Mouse (Mus musculus) gastrocnemius, postnatal 10 days (tissue): ENCODE data around the gene Zfp94. TPM values are rescaled to one million over a fixed set of nuclear protein-coding genes. Genes with fewer than 3 reads are reported as not detected.

ENCODE experiments used
- DNase-seq: peaks from one replicate; pipeline ENCODE4 v3.0.0; 2021; ENCODE audit warnings: mixed read lengths
- microRNA-seq, 2 experiments: library from miRNA; unstranded; fragments of <30 nt; microRNA quantifications; one replicate each; pipeline ENCODE4 v1.2.0; 2021
- total RNA-seq, 2 experiments: library from RNA; stranded (reverse); gene quantifications; 2 replicates each; pipeline ENCODE4 v1.2.3; 2021

The Zfp94 gene
- total RNA-seq, 2 experiments from 2014 or later, result 2.1 to 4.0 TPM

DNA sequence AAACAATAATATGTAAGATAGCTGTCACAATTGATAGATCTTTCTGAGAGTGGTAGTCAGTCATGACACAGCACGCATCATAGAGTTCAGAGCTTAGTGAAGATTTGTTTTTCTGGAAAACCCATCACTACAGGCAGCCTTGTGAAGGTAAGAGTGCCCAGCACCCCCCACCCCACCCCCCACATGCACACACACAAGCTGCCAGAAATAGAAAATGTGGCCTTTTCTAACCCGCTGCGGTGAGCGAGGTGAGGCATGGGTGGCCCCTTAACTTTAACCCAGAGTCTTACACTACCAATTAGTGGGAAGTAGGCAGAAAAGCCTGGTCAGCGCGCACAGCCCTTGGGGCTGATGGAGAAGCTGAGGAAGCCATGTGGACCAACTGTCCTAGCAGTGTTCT is 45.3 kb downstream of the Zfp94 start:
- DNase-seq, result no peak

DNA sequence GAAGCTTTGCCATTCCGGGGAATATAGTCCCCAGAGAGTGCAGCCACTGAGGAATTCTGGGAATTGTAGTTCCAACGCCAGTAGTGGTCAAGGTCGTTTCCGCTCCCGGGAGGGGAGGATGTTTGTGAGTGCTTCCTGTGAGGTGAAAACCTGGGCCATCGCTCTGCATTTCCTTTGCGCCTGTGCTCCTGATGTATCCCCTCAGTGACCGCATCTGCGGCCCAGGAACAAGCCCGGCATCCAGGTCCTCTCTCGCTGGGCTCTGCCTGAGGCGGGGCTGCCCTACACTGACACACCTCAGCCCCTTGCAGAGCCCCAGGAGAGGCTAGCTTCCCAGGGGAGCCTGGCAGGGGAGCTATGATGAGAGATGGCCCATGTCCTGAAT is 46.2 kb downstream of the Zfp94 start, which contains the start of gene Zfp93:
Zfp93 (plus strand) TSS at position 133 of the 385 bp plus-strand sequence.
- DNase-seq, result peak; percentile 44

DNA sequence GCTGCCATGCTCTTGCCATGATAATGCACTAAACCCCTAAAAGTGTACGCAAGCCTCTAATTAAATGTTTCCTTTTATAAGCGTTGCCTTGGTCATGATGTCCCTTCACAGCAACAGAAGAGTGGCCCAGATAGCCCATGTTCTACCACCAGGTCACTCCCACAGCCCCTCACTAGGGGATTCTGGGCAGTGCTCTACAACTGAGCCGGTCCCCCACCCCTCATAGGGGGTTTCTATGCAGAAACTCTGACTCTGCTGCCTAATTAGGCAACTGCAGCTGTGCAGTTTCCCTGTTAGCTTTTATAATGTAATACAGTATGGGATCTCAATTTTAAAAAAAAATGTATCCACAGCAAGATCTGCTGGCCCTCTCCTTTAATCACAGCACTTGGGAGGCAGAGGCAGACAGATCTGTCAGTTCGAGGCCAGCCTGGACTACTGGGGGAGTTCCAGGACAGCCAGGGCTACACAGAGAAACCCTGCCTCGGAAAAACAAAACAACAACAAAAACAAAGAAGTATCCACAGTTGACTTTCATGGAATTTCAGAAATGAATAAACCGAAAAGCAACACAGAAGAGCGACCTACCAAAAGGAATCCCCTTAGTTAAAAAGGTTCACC is 46.7 kb downstream of the Zfp94 start:
- DNase-seq, result no peak

- DNase-seq, result no peak
Measured at GRCm38 (mm10) chr7:24269256-24269655, 47.2 kb downstream of the Zfp94 start.

GRCm38 (mm10) chr7:24268176-24269155 is 48.0 kb downstream of the Zfp94 start:
- no peak for DNase-seq

- no peak for DNase-seq
Measured at GRCm38 (mm10) chr7:24260000-24260312, 56.5 kb downstream of the Zfp94 start.

GRCm38 (mm10) chr7:24259306-24259999 is 57.0 kb downstream of the Zfp94 start:
- no peak for DNase-seq

GRCm38 (mm10) chr7:24254633-24255474 is 61.6 kb downstream of the Zfp94 start, which contains the start of gene Zfp108:
Zfp108 (plus strand) TSS chr7:24254794.
- peak; percentile 65 for DNase-seq

DNA sequence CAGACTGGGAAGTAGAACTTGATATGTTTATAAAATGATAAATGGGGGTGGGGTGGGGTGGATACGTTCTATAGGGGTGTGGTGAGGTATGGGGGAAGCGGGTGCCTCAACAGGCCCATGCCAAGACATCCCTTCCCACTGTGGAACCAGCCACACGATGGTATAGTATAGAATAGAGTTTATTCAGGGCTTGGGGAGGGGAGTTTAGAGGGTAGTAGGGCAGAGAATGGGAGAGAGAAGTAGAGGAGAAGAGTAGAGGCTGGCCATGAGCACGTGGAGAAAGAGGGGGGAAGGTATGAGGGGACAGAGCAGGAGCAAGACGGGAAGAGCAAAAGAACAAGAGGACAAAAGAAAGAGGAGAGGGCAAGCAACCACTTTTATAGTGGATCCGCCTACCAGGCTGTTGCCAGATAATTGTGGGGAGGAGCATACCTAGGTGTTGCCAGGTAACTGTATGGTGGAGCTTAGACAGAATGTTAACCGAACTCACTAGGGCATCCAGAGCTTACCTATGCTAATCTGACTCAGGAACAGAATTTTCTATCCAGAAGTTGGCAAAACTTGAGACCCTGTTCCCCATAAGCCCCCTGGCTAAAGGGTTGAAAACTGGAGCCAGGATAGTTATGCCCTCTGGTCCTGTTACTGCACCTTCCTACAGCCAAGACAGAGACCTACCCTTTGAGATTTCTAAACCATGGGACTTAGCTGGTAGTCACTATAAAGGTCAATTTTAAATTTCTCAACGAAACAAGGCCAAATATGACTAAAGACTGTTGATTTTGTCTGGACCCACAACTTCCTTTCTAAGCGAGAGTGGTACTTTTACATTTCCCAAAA is 62.5 kb downstream of the Zfp94 start:
- no peak for DNase-seq

Small RNAs within 50 kb of the gene (microRNA-seq; reads per million reads assigned to microRNA genes)
- gene Gm27592, result 0 reads per million in 2 experiments

Other genes starting within 250 kb of the Zfp94 start
- gene Zfp180, start 234.7 kb downstream of the Zfp94 start, total RNA-seq, result 1 to 10 TPM; 6.4 to 7.0 TPM
- 1 to 10 TPM; 2.8 to 4.1 TPM for gene Zfp112, start 204.4 kb downstream of the Zfp94 start, total RNA-seq
- gene Zfp235, start 182.5 kb downstream of the Zfp94 start, total RNA-seq, result 1 to 10 TPM; 5.1 to 7.5 TPM
- under 1 TPM; 0.26 to 0.81 TPM for gene Zfp114, start 141.6 kb downstream of the Zfp94 start, total RNA-seq
- 1 to 10 TPM; 5.0 to 6.7 TPM for gene Zfp111, start 105.2 kb downstream of the Zfp94 start, total RNA-seq
- gene Zfp109, start 79.1 kb downstream of the Zfp94 start, total RNA-seq, result 1 to 10 TPM; 1.6 to 2.4 TPM
- 1 to 10 TPM; 1.5 to 1.6 TPM for gene Zfp108, start 61.9 kb downstream of the Zfp94 start, total RNA-seq
- 1 to 10 TPM; 2.9 to 4.2 TPM for gene Zfp93, start 46.2 kb downstream of the Zfp94 start, total RNA-seq
- gene Zfp61, start 15.4 kb downstream of the Zfp94 start, total RNA-seq, result 1 to 10 TPM; 4.2 to 5.6 TPM
- not detected for gene Tescl, start 17.3 kb upstream of the Zfp94 start, total RNA-seq
- gene Lypd5, start 32.5 kb upstream of the Zfp94 start, total RNA-seq, result not detected
- gene Kcnn4, start 53.6 kb upstream of the Zfp94 start, total RNA-seq, result 1 to 10 TPM in 1 of 2 experiments, under 1 TPM in 1; 0.14 to 1.8 TPM
- 10 to 100 TPM; 15.4 to 17.1 TPM for gene Smg9, start 83.0 kb upstream of the Zfp94 start, total RNA-seq
- under 1 TPM in 1 of 2 experiments, not detected in 1; 0.21 TPM for gene Irgc1, start 135.6 kb upstream of the Zfp94 start, total RNA-seq
- 1 to 10 TPM; 2.0 to 3.0 TPM for gene Plaur, start 145.8 kb upstream of the Zfp94 start, total RNA-seq
- 10 to 100 TPM; 14.7 to 17.4 TPM for gene Cadm4, start 165.4 kb upstream of the Zfp94 start, total RNA-seq
- gene Zfp428, start 190.3 kb upstream of the Zfp94 start, total RNA-seq, result 10 to 100 TPM; 11.4 to 11.6 TPM
- gene AC161166.1, start 195.8 kb upstream of the Zfp94 start, total RNA-seq, result not detected
- gene Irgq, start 214.0 kb upstream of the Zfp94 start, total RNA-seq, result 10 to 100 TPM; 12.8 to 15.3 TPM
- not detected for gene Pinlyp, start 229.5 kb upstream of the Zfp94 start, total RNA-seq
- gene Xrcc1, start 229.6 kb upstream of the Zfp94 start, total RNA-seq, result 10 to 100 TPM; 22.5 to 26.3 TPM